ENCODE assay signal across 11 mouse cellular contexts in the genomic region with DNA sequence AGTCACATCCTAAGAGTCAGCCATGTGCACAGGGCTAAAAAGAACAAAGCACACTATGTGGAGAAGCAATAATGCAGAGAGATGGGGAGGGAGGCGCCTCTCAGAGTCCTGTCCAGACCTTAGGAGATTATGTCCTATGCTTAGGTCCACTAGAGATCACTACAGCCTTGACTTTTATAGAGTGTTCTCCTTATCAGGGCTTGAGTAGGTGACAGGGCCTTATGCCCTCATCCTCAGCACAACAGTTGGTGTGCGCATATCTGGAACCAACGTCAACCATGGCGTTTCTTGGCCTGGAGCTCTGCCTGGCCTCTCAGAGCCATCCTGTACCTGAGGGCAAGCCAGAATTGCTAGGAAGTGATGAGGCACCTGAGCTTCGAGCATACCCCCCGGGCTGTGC.
DNase-seq lines count a peak whose midpoint lies in the region.
"Had no signal": no experiment of that assay in that cellular context is flagged by ENCODE, and none has a peak within 500 bp of the region (broad histone marks: within the 10 kb centered on the region; RNA-seq: fewer than 3 reads in every experiment).

No protein-coding gene starts in this region.

- peak; percentile 30 for DNase-seq in adrenal gland, adult 2 months
- no peak for DNase-seq in adrenal gland, adult 8-10 months
- peak; percentile 59 for DNase-seq in heart, adult 11 months
- DNase-seq in heart, adult 8-10 months (ENCODE audit: low spot score), result no peak
- DNase-seq: cerebellum, adult 11 months; cerebellum, adult 18-20 months; cerebellum, adult 8-10 months; cerebellum, adult 9-11 months; cerebellum, postnatal 14 days; cerebellum, postnatal 36 days; embryo, embryonic 11 days had no signal

Comparison
In these comparisons a context has a peak if more than half of its experiments do, and no peak if none do; other contexts are left out.
1. DNase-seq: peak in adrenal gland, adult 2 months (single experiment) and heart, adult 11 months (single experiment); none in adrenal gland, adult 8-10 months (single experiment) and heart, adult 8-10 months (single experiment).